Mouse (Mus musculus) megakaryocyte, adult 5-6 weeks (primary cell): ENCODE measurements around the gene Hist1h3h. TPM values are rescaled to one million over a fixed set of nuclear protein-coding genes. Genes with fewer than 3 reads are reported as not detected.
"Not testable (repeated sequence)": the region's sequence is repeated elsewhere in the genome, so short reads cannot be mapped to it uniquely, and the experiment has no call there.

Source experiments
- ATAC-seq: 2 replicates; pipeline ENCODE4 v1.8.0; 2016; ENCODE audit warnings: mild to moderate bottlenecking, inconsistent platforms; ENCODE audit not compliant: poor library complexity, severe bottlenecking
- total RNA-seq, 2 experiments: library from RNA; stranded (forward) in 1 of 2; stranded (reverse) in 1 of 2; fragments of 153-499, 151-499 nt in 1 of 2; fragments of 221-1000, 200-1000 nt in 1 of 2; gene quantifications; 2 replicates each; pipeline versions ENCODE4 v1.2.3 to v1.2.4; 2015 to 2017

Gene Hist1h3h
- 37.0 and 141 TPM in 2 replicates for total RNA-seq (2015)
- 82.6 and 194 TPM in 2 replicates for total RNA-seq (2017)

- peak; percentile 38 for ATAC-seq
Observed at GRCm38 (mm10) chr13:21717397-21718357, at the start of gene Hist1h3h. Gene Hist1h3h, plus strand, starts transcription at chr13:21717659.

GRCm38 (mm10) chr13:21677305-21677704 is 40.2 kb upstream of the Hist1h3h start, which contains the start of gene Olfr1360:
Gene Olfr1360, minus strand, starts transcription at chr13:21677405.
- no peak for ATAC-seq

- ATAC-seq, result no peak
Observed at GRCm38 (mm10) chr13:21697811-21698210, 19.6 kb upstream of the Hist1h3h start, which contains the start of gene Olfr1359. Gene Olfr1359, plus strand, starts transcription at chr13:21698111.

- ATAC-seq, result no peak
Observed at GRCm38 (mm10) chr13:21706669-21707068, 10.8 kb upstream of the Hist1h3h start.

- peak; percentile 91 for ATAC-seq
Observed at GRCm38 (mm10) chr13:21710031-21710711, 7.3 kb upstream of the Hist1h3h start.

GRCm38 (mm10) chr13:21710821-21711525 is 6.5 kb upstream of the Hist1h3h start:
- ATAC-seq, result peak; percentile 42

- no peak for ATAC-seq
Observed at GRCm38 (mm10) chr13:21711698-21712097, 5.8 kb upstream of the Hist1h3h start.

- peak; percentile 34 for ATAC-seq
Observed at GRCm38 (mm10) chr13:21714725-21715124, 2.7 kb upstream of the Hist1h3h start.

- ATAC-seq, result 0 out of 2 replicates have a peak, but pooled peaks have one; percentile 6
Observed at GRCm38 (mm10) chr13:21715131-21715863, 2.2 kb upstream of the Hist1h3h start.

GRCm38 (mm10) chr13:21715864-21716539 is 1.5 kb upstream of the Hist1h3h start, which contains the start of the genes Hist1h2bl and Hist1h2ai:
Gene Hist1h2bl, minus strand, starts transcription at chr13:21716143.
Gene Hist1h2ai, plus strand, starts transcription at chr13:21716422.
- ATAC-seq, result peak; percentile 83

GRCm38 (mm10) chr13:21716540-21717391 is 693 bp upstream of the Hist1h3h start:
- peak; percentile 30; the same call in 1 of the 2 replicates for ATAC-seq

- ATAC-seq, result no peak
Observed at GRCm38 (mm10) chr13:21718381-21719080, 1.1 kb downstream of the Hist1h3h start.

- not testable (repeated sequence) for ATAC-seq
Observed at GRCm38 (mm10) chr13:21721107-21721756, 3.8 kb downstream of the Hist1h3h start.

- peak; percentile 94 for ATAC-seq
Observed at GRCm38 (mm10) chr13:21721757-21722372, 4.4 kb downstream of the Hist1h3h start, which contains the start of gene Hist1h2bm. Gene Hist1h2bm, plus strand, starts transcription at chr13:21722044.

- no peak for ATAC-seq
Observed at GRCm38 (mm10) chr13:21722373-21722925, 5.0 kb downstream of the Hist1h3h start.
